Mouse (Mus musculus) neural tube, embryonic 15.5 days (tissue): ENCODE results near the gene Clca3a2. TPM values are rescaled to one million over a fixed set of nuclear protein-coding genes. Genes with fewer than 3 reads are reported as not detected.
A peak's percentile ranks its signal among the peaks of the same experiment; 100 is the strongest.
"Not testable (repeated sequence)": the region's sequence is repeated elsewhere in the genome, so short reads cannot be mapped to it uniquely, and the experiment has no call there.

Source experiments
- ATAC-seq: fragments of 200-750 bp; cut with Nextera tagmentation; 2 replicates; pipeline ENCODE4 v1.8.0; 2017; ENCODE audit warnings: mild to moderate bottlenecking, moderate TSS enrichment, moderate library complexity; ENCODE audit not compliant: low FRiP score
- H3K27ac ChIP-seq: fragments of 300-500 bp; sonication (generic); replicated peaks from 2 replicates; pipeline ENCODE4 v1.5.1; 2015; ENCODE audit warnings: mild to moderate bottlenecking, inconsistent platforms
- H3K27me3 ChIP-seq: fragments of 300-500 bp; sonication (generic); replicated peaks from 2 replicates; pipeline ENCODE4 v1.6.1; 2015; ENCODE audit warnings: inconsistent platforms
- H3K36me3 ChIP-seq: fragments of 300-500 bp; sonication (generic); 2 replicates; pipeline ENCODE4 v1.6.1; 2015; ENCODE audit warnings: inconsistent platforms
- H3K4me1 ChIP-seq: fragments of 300-500 bp; sonication (generic); 2 replicates; pipeline ENCODE4 v1.6.1; 2015; ENCODE audit warnings: inconsistent platforms
- H3K4me2 ChIP-seq: fragments of 300-500 bp; sonication (generic); 2 replicates; pipeline ENCODE4 v1.6.1; 2015; ENCODE audit warnings: inconsistent platforms, mild to moderate bottlenecking, moderate library complexity
- H3K4me3 ChIP-seq: fragments of 300-500 bp; sonication (generic); replicated peaks from 2 replicates; pipeline ENCODE4 v1.5.1; 2015; ENCODE audit warnings: mild to moderate bottlenecking, inconsistent platforms
- H3K9ac ChIP-seq: fragments of 300-500 bp; sonication (generic); replicated peaks from 2 replicates; pipeline ENCODE4 v1.6.1; 2015; ENCODE audit warnings: mild to moderate bottlenecking, inconsistent platforms
- H3K9me3 ChIP-seq: fragments of 300-500 bp; sonication (generic); replicated peaks from 2 replicates; pipeline ENCODE4 v1.6.1; 2016; ENCODE audit warnings: inconsistent platforms
- WGBS: fragments of 180-500 bp; shearing (Covaris S2); methylation state at CpG from one replicate; pipeline ENCODE4 v1.1.7; 2015; ENCODE audit warnings: mixed read lengths; 5-methylcytosine and 5-hydroxymethylcytosine counted together
- polyA plus RNA-seq: library from polyadenylated mRNA; unstranded; fragments of >200 nt; fragmentation: Nextera tagmentation; extraction: Ambion mirVana; gene quantifications from 2 replicates; pipeline ENCODE4 v1.2.1, GENCODE M21; 2015

Gene Clca3a2
- polyA plus RNA-seq: 0.13 and 1.00 TPM in 2 replicates

DNA sequence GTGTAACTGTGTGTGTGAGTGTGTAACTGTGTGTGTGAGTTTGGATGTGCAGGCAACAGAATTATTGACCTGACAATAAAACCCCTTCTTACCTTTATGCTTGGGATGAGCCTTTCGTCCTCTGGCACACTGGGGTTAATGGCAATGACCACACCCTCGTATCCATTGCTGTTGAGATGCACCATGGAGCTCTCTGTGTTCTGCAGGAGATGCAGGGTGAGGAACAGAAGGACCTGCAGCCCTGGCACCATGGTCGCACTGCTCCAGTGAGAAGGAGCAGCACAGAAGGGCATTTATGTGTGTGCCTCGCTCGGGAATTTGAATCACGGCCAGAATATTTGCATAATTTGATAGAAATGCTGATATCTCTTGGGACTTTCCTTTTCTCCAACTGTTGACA lies at the start of gene Clca3a2:
TSS of gene Clca3a2 (minus strand) at position 276 of the 400 bp plus-strand sequence.
- H3K4me2 ChIP-seq, H3K9me3 ChIP-seq, ATAC-seq, H3K4me1 ChIP-seq, H3K27me3 ChIP-seq, H3K36me3 ChIP-seq, H3K4me3 ChIP-seq, H3K27ac ChIP-seq, H3K9ac ChIP-seq: not testable (repeated sequence)
- WGBS: 61% methylated on average over 6 of the region's 6 CpGs

DNA sequence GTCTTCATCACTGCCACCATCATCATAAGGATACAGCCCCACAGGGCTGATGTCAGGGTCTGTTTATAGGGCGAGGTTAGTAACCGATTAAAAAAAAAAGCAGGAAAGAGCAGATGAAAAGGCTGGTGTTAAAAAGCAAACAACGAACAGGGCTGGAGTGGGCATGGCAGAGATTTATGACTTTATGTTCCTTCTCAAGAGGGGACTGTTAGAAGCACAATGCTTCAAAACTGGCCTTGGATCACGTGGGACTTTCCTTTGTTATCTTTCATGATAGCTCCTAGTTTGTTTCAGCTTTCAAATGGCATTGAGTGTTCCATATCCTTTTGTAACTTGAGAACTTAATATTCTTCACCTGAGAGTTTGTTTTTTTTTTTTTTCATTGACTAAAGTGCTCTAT lies 30.3 kb upstream of the Clca3a2 start:
- H3K27ac ChIP-seq: no peak overlapping the region
- no peak overlapping the region for H3K4me3 ChIP-seq
- H3K4me1 ChIP-seq: no peaks in the 10 kb centered on the region
- H3K36me3 ChIP-seq: no peaks in the 10 kb centered on the region
- 25% methylated on average over 4 of the region's 4 CpGs for WGBS
- no peaks in the 10 kb centered on the region for H3K27me3 ChIP-seq
- no peaks in the 10 kb centered on the region for H3K9me3 ChIP-seq
- H3K9ac ChIP-seq: no peak overlapping the region
- H3K4me2 ChIP-seq: no peak overlapping the region
- no peak for ATAC-seq

DNA sequence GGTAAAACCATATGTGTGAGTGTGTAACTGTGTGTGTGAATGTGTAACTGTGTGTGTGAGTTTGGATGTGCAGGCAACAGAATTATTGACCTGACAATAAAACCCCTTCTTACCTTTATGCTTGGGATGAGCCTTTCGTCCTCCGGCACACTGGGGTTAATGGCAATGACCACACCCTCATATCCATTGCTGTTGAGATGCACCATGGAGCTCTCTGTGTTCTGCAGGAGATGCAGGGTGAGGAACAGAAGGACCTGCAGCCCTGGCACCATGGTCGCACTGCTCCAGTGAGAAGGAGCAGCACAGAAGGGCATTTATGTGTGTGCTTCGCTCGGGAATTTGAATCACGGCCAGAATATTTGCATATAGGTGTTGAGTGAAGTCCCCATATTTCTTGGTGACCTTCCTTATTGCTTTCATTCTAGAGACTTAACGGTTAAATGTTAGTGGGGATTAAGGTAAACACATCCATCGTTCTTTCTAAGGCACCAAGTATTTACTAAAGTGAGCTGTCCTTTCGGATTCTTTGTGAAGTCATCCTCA lies 29.8 kb upstream of the Clca3a2 start, which contains the start of gene Clca3b:
TSS of gene Clca3b (minus strand) at position 344 of the 543 bp plus-strand sequence.
- not testable (repeated sequence) for H3K9me3 ChIP-seq, H3K27ac ChIP-seq, H3K27me3 ChIP-seq, ATAC-seq, H3K4me3 ChIP-seq, H3K4me2 ChIP-seq, H3K36me3 ChIP-seq, H3K4me1 ChIP-seq, H3K9ac ChIP-seq
- 84% methylated on average over 9 of the region's 9 CpGs for WGBS

DNA sequence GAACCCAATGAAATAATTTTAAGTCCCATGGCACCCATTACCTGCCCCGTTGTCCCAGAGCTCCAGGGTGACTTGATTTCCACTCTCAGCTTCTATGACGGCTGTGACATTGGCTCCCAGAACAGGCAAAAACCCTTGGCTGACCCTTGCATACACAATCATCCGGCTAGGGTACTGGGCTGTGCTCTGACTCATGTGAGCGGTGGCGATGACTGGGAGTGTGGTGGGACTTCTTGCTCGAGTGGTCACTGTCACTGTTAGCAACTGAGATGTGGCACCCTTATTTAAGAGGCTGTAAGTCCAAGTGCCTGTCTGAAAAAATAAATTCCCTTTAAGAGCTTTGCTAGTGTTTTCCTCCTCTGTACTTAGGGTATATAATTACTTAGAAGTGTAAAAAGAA lies 8.0 kb upstream of the Clca3a2 start:
- Histone ChIP-seq H3K9me3 (no peaks in the 10 kb centered on the region), H3K4me3 (no peak overlapping the region), H3K9ac (no peak overlapping the region), H3K36me3 (no peaks in the 10 kb centered on the region), H3K27me3 (no peaks in the 10 kb centered on the region), H3K4me2 (no peak overlapping the region), H3K4me1 (no peaks in the 10 kb centered on the region), H3K27ac (no peak overlapping the region)
- 78% methylated on average over 6 of the region's 6 CpGs for WGBS
- no peak for ATAC-seq

DNA sequence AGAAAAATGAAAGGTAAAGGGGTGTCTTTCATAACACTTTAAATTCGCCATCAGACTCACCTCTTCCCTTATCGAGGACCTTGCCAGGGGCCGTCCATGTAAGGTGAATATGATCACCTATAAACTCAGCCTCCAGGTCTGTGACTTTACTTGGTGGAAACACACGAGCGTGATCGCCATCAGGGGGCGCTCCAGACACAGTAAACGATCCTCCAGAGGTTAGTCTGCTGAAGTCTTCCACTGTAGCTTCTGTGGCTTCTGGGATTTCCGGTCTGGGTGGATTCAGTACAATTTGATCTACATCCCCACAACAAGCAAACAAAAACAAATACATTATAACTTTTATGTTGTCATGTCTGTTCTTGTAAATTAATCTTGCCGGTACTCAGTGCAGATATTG lies 5.9 kb upstream of the Clca3a2 start:
- Histone ChIP-seq H3K4me1 (no peaks in the 10 kb centered on the region), H3K4me3 (no peak overlapping the region), H3K27me3 (no peaks in the 10 kb centered on the region), H3K9me3 (no peaks in the 10 kb centered on the region), H3K27ac (no peak overlapping the region), H3K9ac (no peak overlapping the region), H3K36me3 (no peaks in the 10 kb centered on the region), H3K4me2 (no peak overlapping the region)
- peak; percentile 65; the same call in 1 of the 2 replicates for ATAC-seq
- WGBS: 17% methylated on average over 10 of the region's 10 CpGs

DNA sequence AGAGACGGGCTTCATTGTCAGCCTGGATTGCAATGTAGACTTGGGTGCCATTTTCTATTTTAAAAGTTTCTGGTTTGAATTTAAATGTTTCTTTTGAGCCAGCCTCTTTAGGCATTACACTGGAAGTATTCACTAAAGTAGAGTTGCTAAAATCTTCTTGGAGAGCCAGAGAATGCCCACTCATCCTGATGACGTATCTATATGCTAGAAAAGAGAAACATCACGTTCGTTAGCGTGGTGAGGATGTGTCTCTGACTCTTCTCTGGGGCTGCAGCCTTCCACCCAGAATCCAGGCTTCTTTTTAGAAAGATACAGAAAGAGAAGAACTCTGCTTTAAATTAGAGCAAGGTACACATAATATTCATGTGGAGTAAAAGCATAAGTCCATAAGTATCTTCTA lies 4.0 kb upstream of the Clca3a2 start:
- no peak overlapping the region for H3K27ac ChIP-seq
- no peaks in the 10 kb centered on the region for H3K36me3 ChIP-seq
- no peaks in the 10 kb centered on the region for H3K27me3 ChIP-seq
- H3K4me2 ChIP-seq: no peak overlapping the region
- H3K4me3 ChIP-seq: no peak overlapping the region
- no peaks in the 10 kb centered on the region for H3K4me1 ChIP-seq
- H3K9me3 ChIP-seq: no peaks in the 10 kb centered on the region
- ATAC-seq: no peak
- no peak overlapping the region for H3K9ac ChIP-seq
- WGBS: 84% methylated on average over 5 of the region's 5 CpGs

DNA sequence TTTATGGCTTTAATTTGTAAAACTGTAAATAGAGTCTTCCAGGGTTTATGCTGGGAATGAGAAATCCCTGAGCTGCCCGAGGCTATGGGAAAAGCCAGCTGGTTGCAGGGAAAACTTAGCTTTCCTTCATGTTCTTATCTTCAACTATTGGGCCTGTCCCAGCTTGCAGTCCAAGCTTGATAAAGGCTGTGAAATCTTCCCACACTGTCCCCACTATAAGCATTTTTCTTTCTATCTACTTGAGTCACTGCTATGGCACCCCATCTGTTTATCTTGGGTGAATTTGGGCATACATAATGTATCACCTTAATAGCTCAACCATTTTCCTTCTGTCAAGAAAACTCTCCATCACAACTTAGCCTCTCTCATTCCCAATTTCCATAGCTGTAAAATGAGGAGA lies 1.3 kb upstream of the Clca3a2 start:
- WGBS: 69% methylated on average over 1 of the region's 1 CpGs
- Histone ChIP-seq H3K9me3 (no peaks in the 10 kb centered on the region), H3K27me3 (no peaks in the 10 kb centered on the region), H3K36me3 (no peaks in the 10 kb centered on the region), H3K4me1 (no peaks in the 10 kb centered on the region), H3K27ac (no peak overlapping the region), H3K4me3 (no peak overlapping the region), H3K9ac (no peak overlapping the region), H3K4me2 (no peak overlapping the region)
- ATAC-seq: no peak

DNA sequence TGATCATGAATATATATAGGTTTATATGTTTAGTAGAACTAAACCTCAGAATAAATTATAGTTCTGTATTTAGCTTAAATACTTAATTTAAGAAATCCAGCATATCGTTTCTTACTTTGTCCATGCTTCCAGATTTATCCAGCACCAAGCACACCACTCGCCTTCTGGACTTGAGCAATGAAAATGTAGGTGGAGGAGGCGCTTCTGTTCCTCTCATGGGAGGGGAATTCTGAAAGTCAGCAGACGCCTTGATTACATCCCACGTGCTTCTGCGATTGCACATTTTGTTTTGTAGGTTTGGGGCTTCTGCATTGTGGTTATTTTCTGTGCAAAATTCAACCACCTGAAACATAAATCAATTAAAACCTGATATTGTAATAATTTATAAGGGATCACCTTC lies 6.0 kb downstream of the Clca3a2 start:
- H3K4me1 ChIP-seq, H3K27me3 ChIP-seq, H3K4me3 ChIP-seq, H3K9me3 ChIP-seq, H3K9ac ChIP-seq, H3K36me3 ChIP-seq, H3K4me2 ChIP-seq, H3K27ac ChIP-seq, ATAC-seq: not testable (repeated sequence)
- 94% methylated on average over 6 of the region's 6 CpGs for WGBS

DNA sequence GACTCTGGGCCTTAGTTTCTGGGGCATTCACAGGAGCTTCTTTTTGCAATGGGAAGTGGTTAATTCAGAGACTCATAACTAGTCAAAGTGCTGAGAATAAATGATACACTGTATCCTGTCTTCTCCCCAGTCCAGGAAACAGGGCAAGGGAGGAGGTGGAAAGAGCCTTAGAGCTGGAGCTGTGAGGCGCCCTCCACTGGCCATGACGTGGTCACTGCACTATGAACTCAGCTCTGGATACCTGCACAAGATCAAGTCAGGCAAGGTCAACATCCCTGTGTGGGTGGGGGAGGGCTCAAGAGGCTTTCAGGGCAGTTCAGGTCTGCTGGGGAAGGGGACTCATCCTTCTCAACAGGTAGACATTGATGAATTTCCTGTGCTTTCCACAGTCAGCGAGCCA lies 7.5 kb downstream of the Clca3a2 start:
- 41% methylated on average over 3 of the region's 3 CpGs for WGBS
- ATAC-seq: no peak

DNA sequence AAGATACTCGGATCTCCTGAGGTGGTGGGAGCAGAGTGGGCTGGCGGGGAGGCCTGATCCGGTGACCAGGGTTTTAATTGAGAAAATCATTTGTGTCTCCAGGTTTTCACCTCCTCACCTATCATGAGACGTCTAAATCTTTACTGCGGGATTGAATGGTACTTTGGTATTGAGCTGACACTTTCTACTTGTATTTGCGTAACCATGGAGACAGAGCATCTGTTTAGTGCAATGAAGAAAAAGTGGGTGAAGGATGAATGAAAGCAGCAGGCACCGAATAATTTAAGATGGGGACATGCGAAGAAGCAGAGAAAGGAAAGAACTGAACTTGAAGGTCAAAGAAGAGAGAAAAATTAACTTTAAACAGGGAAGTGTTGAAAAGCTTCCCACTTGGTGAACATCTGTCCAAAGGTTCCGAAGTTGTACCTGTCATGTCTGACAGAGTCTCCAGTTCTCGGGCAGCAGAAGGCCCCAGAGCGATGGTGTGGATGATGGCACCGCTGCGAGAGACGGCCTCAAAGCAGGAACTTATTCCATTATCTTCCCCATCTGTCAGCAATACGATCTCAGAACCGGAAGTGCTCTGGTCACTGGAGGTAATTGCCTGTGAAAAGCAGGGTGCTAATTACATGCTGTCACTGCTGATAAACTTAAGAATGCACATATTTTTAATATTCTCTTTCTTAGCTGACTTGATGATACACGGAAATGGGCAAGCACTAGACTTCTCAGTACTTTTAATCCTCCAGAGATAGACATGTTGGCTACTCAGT lies 11.0 kb downstream of the Clca3a2 start:
- ATAC-seq, H3K4me3 ChIP-seq, H3K9me3 ChIP-seq, H3K9ac ChIP-seq, H3K4me1 ChIP-seq, H3K27ac ChIP-seq, H3K4me2 ChIP-seq, H3K27me3 ChIP-seq, H3K36me3 ChIP-seq: not testable (repeated sequence)
- 53% methylated on average over 15 of the region's 17 CpGs for WGBS

More for the DNA sequence above, 7.5 kb downstream of the Clca3a2 start:
- no peak overlapping the region for H3K4me3 ChIP-seq
- H3K27ac ChIP-seq: no peak overlapping the region
- no peaks in the 10 kb centered on the region for H3K4me1 ChIP-seq
- no peak overlapping the region for H3K4me2 ChIP-seq
- no peaks in the 10 kb centered on the region for H3K9me3 ChIP-seq
- no peak overlapping the region for H3K9ac ChIP-seq
- H3K27me3 ChIP-seq: no peaks in the 10 kb centered on the region
- H3K36me3 ChIP-seq: no peaks in the 10 kb centered on the region

DNA sequence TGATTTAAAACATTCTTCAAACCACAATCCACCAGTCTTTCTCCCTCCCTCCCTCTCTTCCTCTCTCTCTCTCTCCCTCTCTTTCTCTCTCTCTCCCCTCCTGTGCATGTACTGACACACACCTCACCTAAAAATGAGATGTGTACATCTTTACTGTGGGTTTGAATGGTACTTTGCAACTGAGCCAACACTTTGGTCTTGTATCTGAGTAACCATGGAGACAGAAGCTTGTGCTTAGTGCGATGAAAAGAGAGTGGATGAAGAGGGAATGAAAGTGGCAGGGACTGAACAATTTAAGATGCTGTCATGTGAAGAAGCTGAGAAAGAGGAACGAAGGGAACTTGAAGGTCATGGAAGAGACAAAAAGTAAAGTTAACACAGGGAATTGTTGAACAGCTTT lies 12.7 kb downstream of the Clca3a2 start:
- not testable (repeated sequence) for H3K27ac ChIP-seq, H3K36me3 ChIP-seq, H3K4me1 ChIP-seq, H3K4me2 ChIP-seq, H3K27me3 ChIP-seq, ATAC-seq, H3K9ac ChIP-seq, H3K9me3 ChIP-seq, H3K4me3 ChIP-seq
- 50% methylated on average over 2 of the region's 2 CpGs for WGBS

DNA sequence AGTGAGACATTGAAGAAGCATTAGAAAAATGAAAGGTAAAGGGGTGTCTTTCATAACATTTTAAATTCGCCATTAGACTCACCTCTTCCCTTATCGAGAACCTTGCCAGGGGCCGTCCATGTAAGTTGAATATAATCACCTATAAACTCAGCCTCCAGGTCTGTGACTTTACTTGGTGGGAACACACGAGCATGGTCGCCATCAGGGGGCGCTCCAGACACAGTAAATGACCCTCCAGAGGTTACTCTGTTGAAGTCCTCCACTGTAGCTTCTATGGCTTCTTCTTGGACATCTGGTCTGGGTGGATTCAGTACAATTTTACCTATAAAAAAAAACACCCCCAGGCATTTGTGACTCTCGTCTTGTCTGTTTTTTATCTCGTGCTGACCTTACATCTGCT lies 17.4 kb downstream of the Clca3a2 start:
- ATAC-seq: no peak
- Histone ChIP-seq H3K4me1 (no peaks in the 10 kb centered on the region), H3K4me3 (no peak overlapping the region), H3K9ac (no peak overlapping the region), H3K27ac (no peak overlapping the region), H3K36me3 (no peaks in the 10 kb centered on the region), H3K9me3 (no peaks in the 10 kb centered on the region), H3K4me2 (no peak overlapping the region), H3K27me3 (no peaks in the 10 kb centered on the region)
- WGBS: 39% methylated on average over 8 of the region's 8 CpGs
